Mouse (Mus musculus): Measurements from ENCODE around the gene Mthfd1l. TPM values are rescaled to one million over a fixed set of nuclear protein-coding genes. Genes with fewer than 3 reads are reported as not detected.
A peak's percentile ranks its signal among the peaks of the same experiment; 100 is the strongest.

Mthfd1l gene
- polyA plus RNA-seq (2015; fragmentation: Nextera tagmentation; extraction: Ambion mirVana) = 9.1 and 10.0 TPM in 2 replicates

- peak within 1 kb of the TSS; percentile 96 for H3K4me2 ChIP-seq (replicated peaks)
- H3K4me3 ChIP-seq (replicated peaks) = peak within 1 kb of the TSS; percentile 63
- no peaks in the 10 kb centered on the region for H3K27me3 ChIP-seq
- peak within 1 kb of the TSS; percentile 89 for H3K27ac ChIP-seq (replicated peaks)
- H3K4me1 ChIP-seq = peaks cover 18% of the 10 kb centered on the region
- no peaks in the 10 kb centered on the region for H3K36me3 ChIP-seq
- peak within 1 kb of the TSS; percentile 66 for H3K9ac ChIP-seq
- under 1% methylated on average over 40 of the region's 40 CpGs for WGBS
- H3K9me3 ChIP-seq (replicated peaks) = no peaks in the 10 kb centered on the region
- ATAC-seq (ENCODE audit: insufficient number of reproducible peaks, low FRiP score, low TSS enrichment, low read depth) = peak; percentile 61
Observed at GRCm38 (mm10) chr10:3972981-3973588, at the start of gene Mthfd1l. Gene Mthfd1l, plus strand, starts transcription at chr10:3973118.

GRCm38 (mm10) chr10:3928008-3928545 is 44.8 kb upstream of the Mthfd1l start:
- no peaks in the 10 kb centered on the region for H3K9me3 ChIP-seq (replicated peaks)
- no peak overlapping the region for H3K9ac ChIP-seq
- 71% methylated on average over 4 of the region's 4 CpGs for WGBS
- H3K4me2 ChIP-seq (replicated peaks) = no peak overlapping the region
- ATAC-seq (ENCODE audit: insufficient number of reproducible peaks, low FRiP score, low TSS enrichment, low read depth) = no peak
- no peak overlapping the region for H3K4me3 ChIP-seq (replicated peaks)
- no peaks in the 10 kb centered on the region for H3K27me3 ChIP-seq
- H3K36me3 ChIP-seq = peaks cover 6% of the 10 kb centered on the region
- no peak overlapping the region for H3K27ac ChIP-seq (replicated peaks)
- peaks cover 2% of the 10 kb centered on the region; the same call in 1 of the 2 replicates for H3K4me1 ChIP-seq

- Histone ChIP-seq H3K9ac (no peak overlapping the region), H3K4me3 (replicated peaks) (no peak overlapping the region), H3K27ac (replicated peaks) (no peak overlapping the region), H3K4me2 (replicated peaks) (no peak overlapping the region), H3K27me3 (no peaks in the 10 kb centered on the region), H3K9me3 (replicated peaks) (no peaks in the 10 kb centered on the region), H3K36me3 (peaks cover 6% of the 10 kb centered on the region), H3K4me1 (peaks cover 7% of the 10 kb centered on the region; the same call in 1 of the 2 replicates)
- ATAC-seq (ENCODE audit: insufficient number of reproducible peaks, low FRiP score, low TSS enrichment, low read depth) = no peak
Observed at GRCm38 (mm10) chr10:3931831-3932230, 41.1 kb upstream of the Mthfd1l start.

- Histone ChIP-seq H3K4me1 (peaks cover 7% of the 10 kb centered on the region; the same call in 1 of the 2 replicates), H3K27ac (replicated peaks) (no peak overlapping the region), H3K9me3 (replicated peaks) (no peaks in the 10 kb centered on the region), H3K4me2 (replicated peaks) (no peak overlapping the region), H3K9ac (no peak overlapping the region), H3K36me3 (peaks cover 9% of the 10 kb centered on the region), H3K27me3 (no peaks in the 10 kb centered on the region), H3K4me3 (replicated peaks) (no peak overlapping the region)
- 21% methylated on average over 12 of the region's 12 CpGs for WGBS
- peak; percentile 43; the same call in 1 of the 2 replicates for ATAC-seq (ENCODE audit: insufficient number of reproducible peaks, low FRiP score, low TSS enrichment, low read depth)
Observed at GRCm38 (mm10) chr10:3933311-3933940, 39.5 kb upstream of the Mthfd1l start.

GRCm38 (mm10) chr10:3936864-3937263 is 36.1 kb upstream of the Mthfd1l start:
- no peak overlapping the region for H3K9ac ChIP-seq
- no peak overlapping the region for H3K27ac ChIP-seq (replicated peaks)
- H3K4me1 ChIP-seq = peaks cover 9% of the 10 kb centered on the region; the same call in 1 of the 2 replicates
- H3K27me3 ChIP-seq = no peaks in the 10 kb centered on the region
- H3K36me3 ChIP-seq = peaks cover 18% of the 10 kb centered on the region
- no peak for ATAC-seq (ENCODE audit: insufficient number of reproducible peaks, low FRiP score, low TSS enrichment, low read depth)
- H3K4me2 ChIP-seq (replicated peaks) = no peak overlapping the region
- no peak overlapping the region for H3K4me3 ChIP-seq (replicated peaks)
- H3K9me3 ChIP-seq (replicated peaks) = no peaks in the 10 kb centered on the region

- Histone ChIP-seq H3K4me3 (replicated peaks) (no peak overlapping the region), H3K27ac (replicated peaks) (0 out of 2 replicates have a peak overlapping the region, but pooled peaks have one; percentile 55), H3K9ac (no peak overlapping the region), H3K9me3 (replicated peaks) (no peaks in the 10 kb centered on the region), H3K4me2 (replicated peaks) (no peak overlapping the region), H3K27me3 (no peaks in the 10 kb centered on the region), H3K36me3 (peaks cover 18% of the 10 kb centered on the region), H3K4me1 (0 out of 2 replicates have a peak, but pooled peaks cover 4% of the 10 kb centered on the region)
- no peak for ATAC-seq (ENCODE audit: insufficient number of reproducible peaks, low FRiP score, low TSS enrichment, low read depth)
- WGBS = 85% methylated on average over 11 of the region's 11 CpGs
Observed at GRCm38 (mm10) chr10:3939895-3940595, 32.9 kb upstream of the Mthfd1l start.

GRCm38 (mm10) chr10:3940596-3940975 is 32.3 kb upstream of the Mthfd1l start:
- H3K27ac ChIP-seq (replicated peaks) = 0 out of 2 replicates have a peak overlapping the region, but pooled peaks have one; percentile 55

GRCm38 (mm10) chr10:3941054-3941757 is 31.7 kb upstream of the Mthfd1l start:
- H3K9me3 ChIP-seq (replicated peaks) = no peaks in the 10 kb centered on the region
- no peaks in the 10 kb centered on the region for H3K27me3 ChIP-seq
- ATAC-seq (ENCODE audit: insufficient number of reproducible peaks, low FRiP score, low TSS enrichment, low read depth) = peak; percentile 69
- peak overlapping the region; percentile 55 for H3K27ac ChIP-seq (replicated peaks)
- H3K36me3 ChIP-seq = peaks cover 18% of the 10 kb centered on the region
- no peak overlapping the region for H3K4me2 ChIP-seq (replicated peaks)
- 0 out of 2 replicates have a peak, but pooled peaks cover 4% of the 10 kb centered on the region for H3K4me1 ChIP-seq
- no peak overlapping the region for H3K9ac ChIP-seq
- 31% methylated on average over 11 of the region's 11 CpGs for WGBS
- no peak overlapping the region for H3K4me3 ChIP-seq (replicated peaks)

More at GRCm38 (mm10) chr10:3940596-3940975, 32.3 kb upstream of the Mthfd1l start:
- no peaks in the 10 kb centered on the region for H3K27me3 ChIP-seq
- H3K4me1 ChIP-seq = 0 out of 2 replicates have a peak, but pooled peaks cover 4% of the 10 kb centered on the region
- H3K4me2 ChIP-seq (replicated peaks) = no peak overlapping the region
- 87% methylated on average over 6 of the region's 6 CpGs for WGBS
- ATAC-seq (ENCODE audit: insufficient number of reproducible peaks, low FRiP score, low TSS enrichment, low read depth) = no peak
- peaks cover 18% of the 10 kb centered on the region for H3K36me3 ChIP-seq
- no peak overlapping the region for H3K4me3 ChIP-seq (replicated peaks)
- no peaks in the 10 kb centered on the region for H3K9me3 ChIP-seq (replicated peaks)
- H3K9ac ChIP-seq = no peak overlapping the region

- Histone ChIP-seq H3K4me1 (0 out of 2 replicates have a peak, but pooled peaks cover 4% of the 10 kb centered on the region), H3K27ac (replicated peaks) (peak overlapping the region; percentile 55; the same call in 1 of the 2 replicates), H3K36me3 (peaks cover 18% of the 10 kb centered on the region), H3K9me3 (replicated peaks) (no peaks in the 10 kb centered on the region), H3K27me3 (no peaks in the 10 kb centered on the region), H3K4me3 (replicated peaks) (no peak overlapping the region), H3K9ac (no peak overlapping the region), H3K4me2 (replicated peaks) (no peak overlapping the region)
- ATAC-seq (ENCODE audit: insufficient number of reproducible peaks, low FRiP score, low TSS enrichment, low read depth) = peak; percentile 53; the same call in 1 of the 2 replicates
- WGBS = 39% methylated on average over 6 of the region's 6 CpGs
Observed at GRCm38 (mm10) chr10:3942289-3942688, 30.6 kb upstream of the Mthfd1l start.

- WGBS = 28% methylated on average over 10 of the region's 10 CpGs
Observed at GRCm38 (mm10) chr10:3943492-3944395, 29.2 kb upstream of the Mthfd1l start.

More at GRCm38 (mm10) chr10:3943492-3944395, 29.2 kb upstream of the Mthfd1l start:
- no peak overlapping the region for H3K27ac ChIP-seq (replicated peaks)
- H3K4me1 ChIP-seq = 0 out of 2 replicates have a peak, but pooled peaks cover 4% of the 10 kb centered on the region
- no peaks in the 10 kb centered on the region for H3K27me3 ChIP-seq
- H3K9me3 ChIP-seq (replicated peaks) = no peaks in the 10 kb centered on the region
- peaks cover 19% of the 10 kb centered on the region for H3K36me3 ChIP-seq
- no peak overlapping the region for H3K9ac ChIP-seq
- no peak overlapping the region for H3K4me2 ChIP-seq (replicated peaks)
- no peak overlapping the region for H3K4me3 ChIP-seq (replicated peaks)
- ATAC-seq (ENCODE audit: insufficient number of reproducible peaks, low FRiP score, low TSS enrichment, low read depth) = no peak

All from embryonic facial prominence, embryonic 15.5 days (tissue).